Mouse (Mus musculus): ENCODE data around the gene Farsa.

The Farsa gene

GRCm38 (mm10) chr8:84834866-84835855 lies 21.6 kb upstream of the Farsa start:
- DNase-seq (ENCODE audit: low spot score) = peak; percentile 64

GRCm38 (mm10) chr8:84837149-84837911 lies 19.5 kb upstream of the Farsa start:
- DNase-seq (ENCODE audit: low spot score) = no peak

- no peak for DNase-seq (ENCODE audit: low spot score)
These were observed 18.8 kb upstream of the Farsa start for GRCm38 (mm10) chr8:84837912-84838470.

GRCm38 (mm10) chr8:84838513-84838912 lies 18.3 kb upstream of the Farsa start:
- DNase-seq (ENCODE audit: low spot score) = no peak

GRCm38 (mm10) chr8:84839411-84839810 lies 17.4 kb upstream of the Farsa start:
- DNase-seq (ENCODE audit: low spot score) = no peak

- no peak for DNase-seq (ENCODE audit: low spot score)
These were observed 16.9 kb upstream of the Farsa start for GRCm38 (mm10) chr8:84839875-84840247.

- DNase-seq (ENCODE audit: low spot score) = peak; percentile 83
These were observed 16.4 kb upstream of the Farsa start, which contains the start of gene Rad23a for GRCm38 (mm10) chr8:84840248-84840999. Gene Rad23a, minus strand, starts transcription at chr8:84840665.

GRCm38 (mm10) chr8:84841514-84841913 lies 15.3 kb upstream of the Farsa start:
- no peak for DNase-seq (ENCODE audit: low spot score)

GRCm38 (mm10) chr8:84844397-84845070 lies 12.3 kb upstream of the Farsa start:
- no peak for DNase-seq (ENCODE audit: low spot score)

- DNase-seq (ENCODE audit: low spot score) = no peak
These were observed 11.3 kb upstream of the Farsa start for GRCm38 (mm10) chr8:84845355-84846093.

GRCm38 (mm10) chr8:84846094-84846721 lies 10.6 kb upstream of the Farsa start:
- DNase-seq (ENCODE audit: low spot score) = no peak

- DNase-seq (ENCODE audit: low spot score) = peak; percentile 100
These were observed 9.8 kb upstream of the Farsa start, which contains the start of gene Calr for GRCm38 (mm10) chr8:84846722-84847572. Gene Calr, minus strand, starts transcription at chr8:84846934.

GRCm38 (mm10) chr8:84847684-84848435 lies 8.9 kb upstream of the Farsa start:
- DNase-seq (ENCODE audit: low spot score) = no peak

GRCm38 (mm10) chr8:84856434-84856833 lies 355 bp upstream of the Farsa start:
- no peak for DNase-seq (ENCODE audit: low spot score)

- peak; percentile 57 for DNase-seq (ENCODE audit: low spot score)
These were observed 14.9 kb downstream of the Farsa start, which contains the start of gene Syce2 for GRCm38 (mm10) chr8:84871376-84872308. Gene Syce2, plus strand, starts transcription at chr8:84872111.

- DNase-seq (ENCODE audit: low spot score) = no peak
These were observed 15.6 kb downstream of the Farsa start for GRCm38 (mm10) chr8:84872309-84872965.
